Mouse (Mus musculus): ENCODE measurements around the gene A630073D07Rik.
"Not testable (repeated sequence)": the region's sequence is repeated elsewhere in the genome, so short reads cannot be mapped to it uniquely, and the experiment has no call there.

A630073D07Rik gene

DNA sequence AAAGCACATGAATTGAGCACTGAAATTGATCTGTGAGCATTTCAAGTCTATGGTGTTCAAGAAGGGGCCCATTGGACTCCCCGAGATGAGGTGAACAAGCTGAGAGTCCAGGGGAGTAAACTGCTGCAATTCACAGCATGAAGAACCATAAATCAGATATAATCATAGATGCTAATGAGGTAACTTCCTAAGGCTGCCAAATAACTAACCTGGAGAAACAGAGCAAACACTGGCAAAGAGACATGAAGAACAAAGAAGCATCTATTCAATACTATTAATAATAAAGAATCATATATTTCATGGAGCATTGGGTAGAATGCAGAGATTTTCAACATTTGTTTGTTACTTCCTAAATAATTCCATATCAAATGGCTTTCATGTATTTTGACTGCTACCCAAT is at the start of gene A630073D07Rik:
Gene A630073D07Rik, minus strand, starts transcription at position 101 of the 400 bp plus-strand sequence.
- DNase-seq, result no peak

DNA sequence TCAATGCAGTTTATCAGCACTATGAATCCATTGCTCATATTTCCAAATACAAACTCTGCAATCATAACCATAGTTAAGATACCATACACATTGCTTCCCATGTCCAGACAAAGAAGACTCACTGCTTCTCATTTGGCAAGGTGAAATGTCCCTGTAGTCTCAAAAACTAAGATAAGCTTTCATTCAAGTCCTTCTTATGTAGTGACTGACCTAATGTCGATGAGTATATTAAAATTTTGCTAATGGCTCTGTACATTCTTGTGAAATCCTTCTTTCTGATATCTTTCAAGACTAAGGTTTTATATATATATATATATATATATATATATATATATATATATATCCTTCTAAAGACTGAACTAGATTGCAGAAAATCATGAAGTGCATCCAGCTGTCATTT is 49.6 kb upstream of the A630073D07Rik start, which contains the start of gene Tas2r121:
Gene Tas2r121, minus strand, starts transcription at position 101 of the 400 bp plus-strand sequence.
- DNase-seq, result no peak

DNA sequence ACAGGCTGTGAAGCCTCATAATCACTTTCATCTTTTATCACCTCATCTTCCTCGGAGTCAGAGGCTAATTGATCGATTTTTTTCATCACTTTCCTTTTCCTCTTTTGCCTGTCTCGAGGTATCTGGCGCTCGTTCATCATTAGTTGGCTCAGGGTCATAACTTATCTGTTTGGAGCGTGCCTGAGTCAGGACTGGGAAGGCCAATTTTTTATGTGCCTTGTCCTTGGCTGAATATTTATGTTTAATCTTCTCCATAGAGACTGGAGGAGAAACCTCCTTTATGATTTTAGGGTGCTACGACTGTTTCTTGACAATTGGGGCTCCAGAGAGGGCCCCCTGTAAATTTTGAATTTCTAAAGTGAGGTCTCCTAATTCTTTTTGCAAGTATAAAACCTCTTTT is 40.3 kb upstream of the A630073D07Rik start:
- not testable (repeated sequence) for DNase-seq

DNA sequence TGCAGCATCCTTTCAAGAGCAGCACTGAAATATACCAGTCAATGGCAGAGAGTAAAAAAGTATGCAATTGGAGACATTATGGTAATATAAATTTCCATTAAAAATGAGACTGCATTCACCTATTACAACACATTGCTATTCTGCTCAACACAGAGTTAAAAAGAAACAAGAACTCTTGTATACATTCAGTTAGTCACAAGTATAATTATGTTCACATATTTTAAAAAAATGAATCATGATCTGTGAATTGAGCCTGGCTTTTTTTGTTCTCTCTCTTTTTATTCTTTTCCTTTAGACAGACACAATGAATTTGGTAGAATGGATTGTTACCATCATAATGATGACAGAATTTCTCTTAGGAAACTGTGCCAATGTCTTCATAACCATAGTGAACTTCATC is 5.3 kb upstream of the A630073D07Rik start, which contains the start of gene Tas2r120:
Gene Tas2r120, plus strand, starts transcription at position 301 of the 400 bp plus-strand sequence.
- DNase-seq, result no peak

DNA sequence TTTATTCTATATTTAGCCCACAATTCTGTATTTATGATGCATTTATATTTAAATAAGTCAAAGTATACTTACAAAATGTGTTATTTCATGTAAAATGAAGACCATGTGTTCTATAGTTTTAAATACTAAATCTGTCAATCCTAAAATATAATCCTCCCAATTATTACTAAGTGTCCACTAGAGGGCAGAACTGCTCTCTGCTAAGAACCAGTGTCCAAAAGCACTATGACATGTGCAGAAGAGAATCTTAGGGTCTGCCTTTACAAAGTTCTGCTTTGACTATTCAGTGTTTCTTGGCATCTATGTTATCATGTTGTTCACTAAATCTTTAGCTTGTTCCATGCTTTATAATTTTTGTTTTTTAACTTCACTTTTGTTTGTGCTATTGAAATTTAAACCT is 1.9 kb downstream of the A630073D07Rik start:
- no peak for DNase-seq

DNA sequence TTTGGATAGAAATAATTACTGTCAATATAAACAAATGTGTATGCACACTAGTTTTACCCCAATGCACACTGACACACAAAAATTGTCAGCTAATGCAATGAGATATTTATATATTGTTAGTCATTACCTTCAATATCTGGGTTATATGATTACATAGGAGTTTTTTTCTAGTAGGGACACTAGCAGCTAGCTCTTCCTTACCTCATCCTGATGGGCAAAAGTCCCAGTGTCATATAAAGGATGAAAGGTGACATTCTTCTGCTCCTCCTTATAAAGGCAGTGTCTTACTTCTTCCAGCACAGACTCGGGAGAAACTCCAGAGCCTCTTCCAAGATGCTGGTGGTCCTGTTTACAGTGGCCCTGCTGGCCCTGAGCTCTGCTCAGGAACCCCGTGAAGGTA is 55.7 kb downstream of the A630073D07Rik start, which contains the start of gene Prp2:
Gene Prp2, plus strand, starts transcription at position 301 of the 400 bp plus-strand sequence.
- not testable (repeated sequence) for DNase-seq
